Mouse (Mus musculus): ENCODE measurements at regions not wholly inside any gene's neighbourhood (a gene's known extent, or its start where the extent isn't known, plus 50 kb on each side); places are given as distances from the start of the nearest gene placed in this dataset.

DNA sequence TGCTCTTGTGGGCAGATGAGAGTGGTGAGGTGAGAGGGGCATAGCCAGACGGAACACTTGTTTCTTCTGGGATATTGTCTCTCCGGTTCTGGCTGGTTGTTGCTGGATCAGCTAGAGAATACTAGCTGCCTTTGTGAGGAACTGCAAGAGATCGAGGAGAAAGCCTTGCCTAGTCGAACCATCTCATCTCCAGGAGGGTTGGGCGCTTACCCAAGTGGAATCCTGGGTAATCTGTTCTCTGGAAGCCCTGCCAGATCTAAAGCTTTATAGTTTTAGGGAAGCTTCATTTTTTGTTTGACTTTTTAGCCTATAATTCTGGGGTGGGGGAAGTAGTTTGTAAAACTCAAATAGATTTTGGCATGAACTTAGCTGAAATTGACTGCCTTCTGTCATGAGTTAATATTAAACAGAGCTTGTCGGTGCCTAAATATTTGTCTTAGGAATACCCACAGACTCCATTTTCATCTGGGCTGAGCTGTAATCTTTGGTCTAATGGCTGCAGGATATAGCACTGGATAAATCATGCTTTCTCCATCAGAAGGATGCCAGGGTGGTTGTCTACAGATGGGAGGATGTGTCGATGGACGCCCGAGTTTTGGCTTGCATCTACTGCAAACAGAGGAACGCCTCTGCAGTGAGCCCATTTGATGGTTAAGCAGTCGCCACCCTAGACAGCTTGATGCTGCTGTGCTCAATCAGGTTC is 279.1 kb upstream of the Zfp64 start:
- TF ChIP-seq GATA1 (IDR thresholded peaks at IDR 0.05; ENCODE audit: low read length) (no peak), TAL1 (IDR thresholded peaks at IDR 0.05; ENCODE audit: low read length) (no peak)

All from erythroblast, embryonic 14.5 days (primary cell).